Mouse (Mus musculus) layer of hippocampus, adult 18-20 months (tissue): ENCODE measurements around the gene Mc3r. TPM values are rescaled to one million over a fixed set of nuclear protein-coding genes. Genes with fewer than 3 reads are reported as not detected.

Source experiments
- DNase-seq, 2 experiments: peaks; one replicate each; pipeline ENCODE4 v3.0.0; 2022; ENCODE audit warnings: low spot score in 2 of 2
- total RNA-seq, 2 experiments: library from RNA; stranded (reverse); gene quantifications; 2 replicates each; pipeline ENCODE4 v1.2.3; 2021

The Mc3r gene
- total RNA-seq, 2 experiments from 2014 or later = 0.22 to 0.28 TPM

DNA sequence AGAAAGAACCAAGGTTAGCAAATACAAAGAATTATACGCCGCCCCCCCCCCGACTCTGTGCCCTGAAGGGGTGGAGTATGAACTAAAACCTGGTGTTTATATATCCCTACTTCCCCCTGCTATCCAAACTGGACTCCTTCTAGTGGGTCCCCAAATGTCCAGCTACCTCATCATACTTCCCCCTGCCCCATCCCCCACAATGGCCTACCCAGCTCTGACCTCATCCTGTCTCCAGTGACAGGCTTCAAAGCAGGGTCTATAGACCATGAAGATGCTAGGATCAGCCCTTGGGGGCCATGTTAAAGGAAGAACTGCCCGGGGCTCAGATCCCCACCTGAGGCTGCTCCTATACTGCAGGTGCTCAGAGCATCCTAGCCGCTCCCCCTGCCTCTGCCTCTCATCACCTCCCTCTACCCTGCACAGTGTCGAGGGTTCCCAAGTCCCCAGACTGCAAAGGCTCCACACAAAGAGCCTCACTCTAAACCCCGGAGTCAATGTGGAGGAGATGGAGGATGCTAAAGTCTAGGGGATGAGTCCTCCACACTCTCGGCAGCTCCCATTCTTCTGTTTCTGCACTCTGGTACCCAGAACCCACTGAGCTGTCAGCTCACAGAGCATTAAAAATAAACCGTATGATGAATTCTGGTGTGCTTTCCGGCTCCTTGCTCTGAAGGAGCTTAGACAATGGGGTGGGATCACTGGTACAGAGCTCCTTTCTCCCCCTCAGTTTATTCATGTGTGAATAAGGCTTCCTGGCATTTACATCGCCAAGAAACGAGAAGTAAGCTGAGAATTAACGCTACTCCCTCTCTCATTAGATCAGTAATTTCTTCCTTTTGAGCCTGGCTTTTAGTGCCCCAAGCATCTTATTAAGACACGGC, 44.5 kb downstream of the Mc3r start:
- no peak for DNase-seq

DNA sequence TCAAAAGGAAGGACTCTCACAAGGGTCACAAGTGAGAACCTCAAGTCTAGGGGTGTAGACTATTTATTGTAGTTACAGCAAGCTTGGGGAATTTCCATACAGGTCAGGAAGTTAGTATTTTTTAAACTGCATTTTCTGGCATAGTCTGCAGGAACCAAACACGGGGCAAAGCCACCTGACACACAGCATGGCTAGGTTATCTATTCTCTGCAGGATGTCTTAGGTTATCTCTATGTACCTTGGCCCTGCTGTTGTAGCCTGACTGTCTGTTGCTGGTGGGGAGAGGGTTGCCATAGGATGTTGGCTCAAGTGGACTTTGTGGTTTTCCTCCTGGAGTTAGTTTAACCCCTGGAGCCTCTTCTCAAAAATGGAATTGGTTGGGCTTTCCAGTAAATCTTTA, 49.8 kb downstream of the Mc3r start:
- no peak for DNase-seq

DNA sequence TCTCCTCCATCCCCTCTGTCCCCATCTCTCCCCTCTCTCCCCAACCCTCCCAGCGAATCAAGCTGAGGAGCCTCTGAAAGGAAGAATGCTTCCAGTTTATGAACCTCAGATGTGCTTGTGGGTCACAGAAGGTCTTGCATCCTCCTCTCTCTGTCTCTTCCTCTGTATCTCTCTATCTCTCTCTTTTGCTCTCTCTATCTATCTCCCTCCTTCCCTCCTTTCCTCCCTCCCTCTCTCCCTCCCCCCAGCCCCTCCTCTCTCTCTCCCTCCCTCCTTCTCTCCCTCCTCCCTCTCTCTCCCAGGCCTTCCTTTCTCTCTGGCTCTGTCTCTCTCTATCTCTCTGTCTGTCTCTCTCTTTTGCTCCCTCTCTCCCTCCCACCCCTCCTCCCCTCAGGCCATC, 50.2 kb downstream of the Mc3r start:
- no peak for DNase-seq

DNA sequence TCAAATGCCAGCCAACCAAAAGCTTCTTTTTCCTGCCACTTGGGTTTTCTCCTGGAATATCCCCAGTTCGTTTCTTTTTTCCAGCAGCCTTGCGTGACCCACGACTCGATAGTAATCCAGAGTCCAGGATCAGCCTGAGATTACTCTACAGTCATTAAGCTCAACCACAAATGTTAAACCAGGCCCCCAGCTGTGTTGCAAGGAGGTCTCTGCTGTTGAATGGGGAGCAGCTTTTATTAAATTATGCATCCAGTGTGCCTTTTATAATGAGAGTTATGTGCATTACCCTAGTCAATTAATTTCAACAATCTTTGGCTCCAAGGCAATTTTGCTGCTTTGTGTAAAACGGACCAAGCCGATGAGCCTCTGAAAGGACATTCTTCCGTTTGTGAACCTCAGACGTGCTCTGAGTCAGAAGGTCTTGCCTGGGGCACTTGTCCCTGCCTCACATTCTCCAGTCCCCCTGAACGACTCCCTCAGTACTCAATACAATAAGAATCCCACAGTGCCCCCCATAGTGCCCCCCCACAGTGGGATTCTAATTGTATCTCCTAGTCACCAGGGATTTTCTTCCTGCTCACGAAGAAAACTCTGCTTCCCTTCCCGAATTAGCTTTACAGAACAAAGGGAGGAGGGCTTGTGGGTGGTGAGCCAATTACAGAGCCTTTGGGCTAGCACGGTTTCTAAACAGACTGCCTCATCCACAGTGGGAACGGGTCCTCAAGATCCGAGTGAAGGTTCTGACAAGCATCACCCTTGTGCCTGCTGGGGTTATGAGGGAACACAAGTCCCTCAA, 51.0 kb downstream of the Mc3r start:
- no peak for DNase-seq

Other genes starting within 250 kb of the Mc3r start
- gene Cbln4, start 205.0 kb upstream of the Mc3r start, total RNA-seq = 1 to 10 TPM; 6.0 to 6.4 TPM
- gene Fam210b, start 97.1 kb downstream of the Mc3r start, total RNA-seq = 10 to 100 TPM; 22.8 to 23.1 TPM
- gene Aurka, start 122.0 kb downstream of the Mc3r start, total RNA-seq = 1 to 10 TPM; 1.4 to 1.7 TPM
- 10 to 100 TPM; 25.5 to 26.9 TPM for gene Cstf1, start 122.2 kb downstream of the Mc3r start, total RNA-seq
- gene Cass4, start 145.3 kb downstream of the Mc3r start, total RNA-seq = under 1 TPM; 0.18 to 0.22 TPM
- 10 to 100 TPM; 67.7 to 72.2 TPM for gene Rtf2, start 192.1 kb downstream of the Mc3r start, total RNA-seq
- gene Gcnt7, start 210.1 kb downstream of the Mc3r start, total RNA-seq = not detected
- under 1 TPM in 1 of 2 experiments, not detected in 1; 0.50 TPM for gene Fam209, start 224.0 kb downstream of the Mc3r start, total RNA-seq